Mouse (Mus musculus) macrophage (primary cell): ENCODE results near the gene Bhlhe23. TPM values are rescaled to one million over a fixed set of nuclear protein-coding genes. Genes with fewer than 3 reads are reported as not detected.

Experiments used
- H3K27ac ChIP-seq: fragments of 350-480 bp; formaldehyde crosslinking; 2 replicates; pipeline ENCODE4 v1.9.0; 2021
- H3K36me3 ChIP-seq: fragments of 350-480 bp; formaldehyde crosslinking; 2 replicates; pipeline ENCODE4 v1.9.0; 2021; ENCODE audit errors: inconsistent target
- H3K4me3 ChIP-seq: fragments of 350-480 bp; formaldehyde crosslinking; 2 replicates; pipeline ENCODE4 v1.9.0; 2021; ENCODE audit errors: inconsistent target
- H3K79me2 ChIP-seq: fragments of 350-480 bp; formaldehyde crosslinking; 2 replicates; pipeline ENCODE4 v1.9.0; 2021; ENCODE audit errors: inconsistent target
- WGBS: methylation state at CpG from one replicate; pipeline ENCODE4 v1.1.7; 2026; ENCODE audit warnings: inconsistent platforms; ENCODE audit not compliant: missing documents; 5-methylcytosine and 5-hydroxymethylcytosine counted together
- polyA plus RNA-seq: library from polyadenylated mRNA; stranded (reverse); fragments of 250-400 nt; gene quantifications from 3 replicates; pipeline ENCODE4 v1.2.4, GENCODE M21; 2018; ENCODE audit warnings: inconsistent platforms

Bhlhe23 gene
- polyA plus RNA-seq, 1 experiment from 2014 or later: not detected

DNA sequence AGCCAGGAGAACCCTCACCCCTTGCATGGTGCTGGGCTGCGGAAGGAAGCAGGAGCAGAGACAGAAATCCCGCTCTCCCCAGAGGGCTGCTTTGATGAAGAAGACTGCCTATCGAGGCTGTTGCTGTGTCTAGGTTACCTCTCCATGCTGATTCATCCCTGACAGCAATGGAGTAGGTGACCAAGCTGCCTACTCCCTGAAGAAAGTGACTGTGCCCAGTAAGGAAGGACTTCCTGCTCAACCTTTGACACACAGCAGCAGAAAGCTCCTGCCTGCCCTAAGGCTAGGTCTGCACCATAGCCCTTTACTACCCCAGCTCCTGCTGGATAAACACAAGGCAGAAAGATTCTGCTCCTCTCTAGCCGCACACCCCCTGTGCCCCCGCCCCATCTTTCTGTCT is 27.8 kb downstream of the Bhlhe23 start:
- no peaks in the 10 kb centered on the region for H3K79me2 ChIP-seq
- H3K4me3 ChIP-seq: no peak overlapping the region
- no peak overlapping the region for H3K27ac ChIP-seq
- H3K36me3 ChIP-seq: no peaks in the 10 kb centered on the region
- whole genome bisulfite sequencing: 67% methylated on average over 5 of the region's 5 CpGs

DNA sequence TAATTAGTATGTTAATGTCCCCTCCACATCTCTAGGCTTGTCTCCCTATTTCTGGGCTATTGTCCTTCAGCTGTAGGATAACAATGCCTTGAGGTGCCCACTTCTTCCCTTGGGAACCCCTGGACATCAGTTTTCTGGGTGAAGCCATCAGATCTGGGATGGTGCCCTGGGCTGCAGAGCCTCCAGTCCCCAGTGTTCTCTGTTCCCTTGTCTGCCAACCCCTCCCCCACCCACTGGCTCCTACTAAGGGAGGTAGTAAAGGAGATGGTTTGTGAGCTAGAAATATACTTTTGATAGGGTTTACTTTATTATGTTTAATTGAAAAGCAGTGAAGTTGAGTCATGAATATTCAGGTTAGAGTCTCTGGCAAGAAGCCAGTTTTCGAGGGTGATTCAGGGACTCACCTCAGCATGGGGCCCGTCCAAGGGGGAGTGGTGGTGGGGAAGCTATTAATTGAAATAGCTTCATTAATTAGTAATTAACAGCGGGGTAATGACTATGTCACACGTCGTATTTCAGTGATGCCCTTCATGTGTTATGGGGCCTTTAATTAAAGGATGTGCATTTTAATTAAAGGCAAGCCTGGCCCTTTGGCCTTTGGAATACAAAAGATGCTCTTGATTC is 30.0 kb downstream of the Bhlhe23 start:
- Histone ChIP-seq H3K4me3 (no peak overlapping the region), H3K79me2 (no peaks in the 10 kb centered on the region), H3K27ac (no peak overlapping the region), H3K36me3 (no peaks in the 10 kb centered on the region)
- WGBS: 61% methylated on average over 5 of the region's 5 CpGs

DNA sequence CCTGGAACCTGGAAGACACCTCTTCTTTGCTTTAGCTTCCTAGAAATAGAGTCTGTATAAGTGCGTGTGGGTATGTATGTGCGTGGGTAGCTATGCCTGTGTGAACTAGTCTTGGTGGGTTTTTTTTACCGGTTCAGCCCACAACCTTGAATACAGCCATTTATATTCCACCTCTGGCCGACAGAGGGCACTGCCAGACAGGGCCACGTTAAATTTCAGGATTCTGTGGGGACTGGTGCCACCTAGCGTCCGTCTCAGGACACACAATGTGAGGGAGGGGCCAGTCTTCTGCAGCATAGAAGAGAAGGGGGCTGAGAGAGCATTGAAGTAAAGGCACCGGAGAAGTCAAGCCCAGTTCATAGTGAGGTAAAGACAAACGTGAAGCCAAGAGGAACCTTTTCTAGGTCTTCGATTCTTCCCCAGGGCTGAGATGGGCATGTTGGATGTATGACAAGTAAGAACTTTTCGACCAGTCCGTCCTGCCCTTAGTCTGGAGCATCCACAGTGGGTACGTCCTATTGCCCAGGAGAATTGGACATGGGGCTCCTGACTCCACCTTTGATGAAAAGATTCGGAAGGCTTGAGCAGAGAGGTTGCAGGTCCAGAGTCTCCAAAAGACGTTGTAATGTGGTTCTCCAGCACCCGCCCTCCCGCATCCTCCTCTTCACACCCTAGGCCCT is 31.3 kb downstream of the Bhlhe23 start:
- 31% methylated on average over 17 of the region's 17 CpGs for WGBS
- H3K36me3 ChIP-seq: no peaks in the 10 kb centered on the region
- H3K27ac ChIP-seq: no peak overlapping the region
- H3K79me2 ChIP-seq: no peaks in the 10 kb centered on the region
- no peak overlapping the region for H3K4me3 ChIP-seq

DNA sequence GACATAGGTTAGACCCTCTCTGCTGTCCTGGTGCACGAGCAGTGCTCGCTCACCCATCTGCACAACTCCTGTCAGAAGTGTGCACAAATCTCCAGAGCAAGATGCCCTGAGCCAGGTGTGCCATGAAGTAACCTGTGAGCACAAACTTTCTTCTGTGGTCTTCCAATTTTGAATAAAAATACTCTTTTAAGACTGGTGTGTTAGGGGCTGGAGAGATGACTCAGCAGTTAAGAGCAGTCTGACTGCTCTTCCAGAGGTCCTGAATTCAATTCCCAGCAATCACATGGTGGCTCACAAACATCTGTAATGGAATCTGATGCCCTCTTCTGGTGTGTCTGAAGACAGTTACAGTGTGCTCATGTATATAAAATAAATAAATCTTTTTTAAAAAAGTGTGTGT is 33.4 kb downstream of the Bhlhe23 start:
- H3K4me3 ChIP-seq: no peak overlapping the region
- H3K27ac ChIP-seq: no peak overlapping the region
- H3K79me2 ChIP-seq: no peaks in the 10 kb centered on the region
- 88% methylated on average over 2 of the region's 2 CpGs for WGBS
- no peaks in the 10 kb centered on the region for H3K36me3 ChIP-seq

DNA sequence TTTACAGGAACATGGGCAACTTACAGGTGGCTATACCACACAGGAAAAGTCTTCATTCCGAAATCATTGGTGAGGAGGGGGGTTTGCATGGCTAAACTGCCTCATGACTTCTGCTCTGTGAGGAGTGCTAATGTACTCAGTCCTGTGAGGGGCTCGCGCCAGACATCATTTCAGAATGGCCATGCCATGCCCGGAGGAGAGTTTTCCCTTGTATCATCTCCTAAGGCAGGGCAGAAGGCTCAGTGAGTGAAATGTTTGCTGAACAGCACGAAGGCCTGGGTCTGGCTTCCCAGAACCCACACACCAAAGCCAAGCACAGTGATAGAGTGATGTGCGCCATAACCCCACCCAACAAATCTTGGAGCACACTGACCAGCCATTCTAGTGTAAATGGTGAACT is 33.9 kb downstream of the Bhlhe23 start:
- whole genome bisulfite sequencing: 91% methylated on average over 6 of the region's 6 CpGs
- Histone ChIP-seq H3K4me3 (no peak overlapping the region), H3K79me2 (no peaks in the 10 kb centered on the region), H3K27ac (no peak overlapping the region), H3K36me3 (no peaks in the 10 kb centered on the region)

DNA sequence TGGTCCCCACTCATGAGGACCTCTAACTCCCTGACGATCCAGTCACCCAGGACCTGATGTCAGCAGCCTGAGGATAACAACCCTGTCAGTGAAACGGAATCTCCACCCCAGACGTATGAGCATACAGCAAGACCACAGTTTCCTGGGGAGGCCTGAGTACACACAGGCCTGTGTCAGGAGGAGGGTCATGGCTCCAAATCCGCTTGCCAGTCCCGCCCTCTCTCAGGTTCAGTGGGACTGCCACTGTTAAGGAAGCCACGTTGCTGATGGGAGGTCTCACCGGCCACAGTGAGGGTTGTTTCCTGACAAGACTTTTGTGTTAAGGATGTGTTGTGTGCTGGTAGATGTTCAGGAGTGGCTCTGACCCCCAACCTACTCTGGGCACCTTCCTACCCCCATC is 35.3 kb downstream of the Bhlhe23 start:
- Histone ChIP-seq H3K36me3 (no peaks in the 10 kb centered on the region), H3K79me2 (no peaks in the 10 kb centered on the region), H3K27ac (no peak overlapping the region), H3K4me3 (no peak overlapping the region)
- WGBS: 73% methylated on average over 7 of the region's 7 CpGs

DNA sequence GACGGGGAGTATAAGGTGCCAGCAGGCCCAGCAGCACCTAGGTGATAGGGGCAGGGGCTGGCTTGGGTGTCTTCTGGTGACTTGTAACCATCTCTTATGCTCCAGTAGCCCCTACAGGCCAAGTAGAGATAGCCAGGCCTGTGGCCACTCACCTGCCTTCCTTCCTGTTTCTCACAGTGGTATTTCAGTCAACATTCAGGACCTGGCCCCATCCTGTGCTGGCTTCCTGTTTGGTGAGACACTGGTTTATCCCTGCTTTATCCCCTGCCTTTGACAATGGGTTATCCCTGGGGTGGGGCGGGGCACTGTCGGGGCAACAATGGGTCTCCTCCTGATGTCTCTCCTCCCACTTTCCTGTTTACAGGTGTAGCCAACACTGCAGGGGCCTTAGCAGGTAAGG is 36.4 kb downstream of the Bhlhe23 start:
- WGBS: 83% methylated on average over 3 of the region's 3 CpGs
- Histone ChIP-seq H3K79me2 (no peaks in the 10 kb centered on the region), H3K4me3 (no peak overlapping the region), H3K36me3 (no peaks in the 10 kb centered on the region), H3K27ac (no peak overlapping the region)

DNA sequence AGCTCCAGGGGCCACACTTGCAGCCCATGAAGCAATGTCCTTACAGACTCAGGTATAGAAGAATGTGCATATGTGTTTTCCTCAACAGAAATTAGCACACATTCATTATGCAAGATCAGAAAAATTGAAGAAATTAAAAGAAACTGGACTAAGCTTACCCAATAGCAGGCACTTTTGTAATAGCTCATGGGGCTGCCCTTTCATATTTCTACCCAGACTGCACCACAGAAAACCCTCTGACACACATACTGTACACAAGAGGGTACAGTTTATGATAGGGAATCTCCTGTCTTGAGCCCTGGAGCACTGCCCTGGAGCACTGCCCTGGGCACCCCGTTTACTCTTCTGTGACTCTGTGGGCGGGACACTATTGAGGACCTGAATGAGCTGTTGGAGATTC is 38.7 kb downstream of the Bhlhe23 start:
- no peaks in the 10 kb centered on the region for H3K36me3 ChIP-seq
- H3K4me3 ChIP-seq: no peak overlapping the region
- H3K79me2 ChIP-seq: no peaks in the 10 kb centered on the region
- 96% methylated on average over 2 of the region's 2 CpGs for WGBS
- H3K27ac ChIP-seq: no peak overlapping the region

DNA sequence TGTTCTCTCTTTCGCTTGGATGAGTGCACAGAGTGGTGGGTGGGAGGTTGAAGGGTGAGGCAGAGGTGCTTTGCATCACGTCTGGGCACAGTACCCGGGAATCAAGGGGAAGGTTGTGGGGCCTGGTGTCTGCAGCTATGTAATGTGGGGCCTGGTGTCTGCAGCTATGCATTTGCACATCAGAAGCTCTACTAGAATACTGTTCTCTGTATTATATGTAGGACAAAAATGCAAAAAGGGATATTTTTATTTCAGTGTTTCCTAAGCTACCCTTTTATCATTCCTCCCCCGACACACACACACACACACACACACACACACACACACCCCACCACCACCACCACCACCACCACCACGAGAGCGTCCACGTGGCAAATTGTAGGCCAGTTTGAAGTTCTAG is 41.5 kb downstream of the Bhlhe23 start:
- Histone ChIP-seq H3K79me2 (no peaks in the 10 kb centered on the region), H3K36me3 (no peaks in the 10 kb centered on the region), H3K4me3 (no peak overlapping the region), H3K27ac (no peak overlapping the region)
- WGBS: 89% methylated on average over 5 of the region's 7 CpGs

DNA sequence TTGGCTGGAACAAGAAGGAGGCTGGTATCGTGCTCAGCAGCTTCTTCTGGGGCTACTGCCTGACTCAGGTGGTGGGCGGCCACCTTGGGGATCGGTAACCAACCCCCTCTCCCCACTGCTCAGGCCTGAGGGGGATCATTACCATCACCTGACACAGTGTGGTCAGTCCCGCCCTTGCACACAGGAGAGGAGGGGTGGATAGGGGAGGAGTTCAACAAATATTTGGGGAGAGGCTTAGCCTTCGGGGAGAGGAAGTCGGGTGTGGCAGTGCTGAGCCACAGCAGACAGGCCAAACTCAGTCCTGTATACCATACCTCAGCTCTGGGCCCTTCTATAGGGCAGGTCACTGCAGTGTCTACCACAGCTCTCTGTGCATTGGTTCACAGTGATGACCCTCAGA is 44.7 kb downstream of the Bhlhe23 start:
- Histone ChIP-seq H3K36me3 (no peaks in the 10 kb centered on the region), H3K4me3 (no peak overlapping the region), H3K79me2 (no peaks in the 10 kb centered on the region), H3K27ac (no peak overlapping the region)
- WGBS: 50% methylated on average over 4 of the region's 6 CpGs

DNA sequence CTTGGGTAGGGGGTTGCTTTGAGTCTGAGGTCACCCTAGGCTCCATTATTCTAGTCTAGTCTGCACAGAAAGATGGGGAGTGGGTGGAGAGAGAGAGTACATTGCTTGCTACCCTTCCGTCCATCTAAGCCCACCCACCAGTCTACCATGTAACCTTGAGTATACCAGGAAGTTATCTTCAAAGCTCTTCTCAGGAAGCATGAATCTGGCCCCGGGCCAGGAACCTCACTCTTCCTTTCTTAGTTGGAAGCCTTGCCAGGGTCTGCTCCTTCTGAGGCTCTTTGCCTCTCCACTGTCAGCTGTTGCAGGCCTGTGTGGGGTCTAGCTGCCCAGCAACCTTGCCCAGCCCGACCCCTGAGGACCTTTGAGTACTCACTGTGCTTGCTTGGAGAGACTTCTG is 45.7 kb downstream of the Bhlhe23 start:
- Histone ChIP-seq H3K4me3 (no peak overlapping the region), H3K36me3 (no peaks in the 10 kb centered on the region), H3K27ac (no peak overlapping the region), H3K79me2 (no peaks in the 10 kb centered on the region)
- 50% methylated on average over 3 of the region's 3 CpGs for WGBS

DNA sequence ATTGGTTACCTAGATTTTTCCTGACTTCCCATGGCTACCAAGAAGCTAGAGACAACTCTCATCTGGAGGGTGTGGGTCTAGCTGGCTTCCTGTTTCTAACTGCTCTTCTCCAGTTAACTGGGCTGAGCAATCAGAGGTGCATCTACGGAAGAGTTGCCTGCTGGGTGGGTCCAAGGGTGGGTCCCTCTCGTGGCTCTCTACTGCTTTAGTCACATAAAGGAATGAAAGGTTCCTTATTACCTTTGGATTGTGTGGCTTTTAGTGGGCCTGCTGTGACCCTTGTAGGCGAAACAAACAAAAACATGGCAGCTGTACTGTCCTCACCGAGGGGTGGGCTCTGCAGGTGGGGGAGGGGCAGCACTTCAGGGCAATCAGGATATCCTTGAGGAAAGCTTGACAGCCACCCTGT is 49.1 kb downstream of the Bhlhe23 start:
- Histone ChIP-seq H3K27ac (peak overlapping the region; percentile 84; the same call in 1 of the 2 replicates), H3K4me3 (no peak overlapping the region), H3K79me2 (no peaks in the 10 kb centered on the region), H3K36me3 (no peaks in the 10 kb centered on the region)
- WGBS: 69% methylated on average over 4 of the region's 4 CpGs

DNA sequence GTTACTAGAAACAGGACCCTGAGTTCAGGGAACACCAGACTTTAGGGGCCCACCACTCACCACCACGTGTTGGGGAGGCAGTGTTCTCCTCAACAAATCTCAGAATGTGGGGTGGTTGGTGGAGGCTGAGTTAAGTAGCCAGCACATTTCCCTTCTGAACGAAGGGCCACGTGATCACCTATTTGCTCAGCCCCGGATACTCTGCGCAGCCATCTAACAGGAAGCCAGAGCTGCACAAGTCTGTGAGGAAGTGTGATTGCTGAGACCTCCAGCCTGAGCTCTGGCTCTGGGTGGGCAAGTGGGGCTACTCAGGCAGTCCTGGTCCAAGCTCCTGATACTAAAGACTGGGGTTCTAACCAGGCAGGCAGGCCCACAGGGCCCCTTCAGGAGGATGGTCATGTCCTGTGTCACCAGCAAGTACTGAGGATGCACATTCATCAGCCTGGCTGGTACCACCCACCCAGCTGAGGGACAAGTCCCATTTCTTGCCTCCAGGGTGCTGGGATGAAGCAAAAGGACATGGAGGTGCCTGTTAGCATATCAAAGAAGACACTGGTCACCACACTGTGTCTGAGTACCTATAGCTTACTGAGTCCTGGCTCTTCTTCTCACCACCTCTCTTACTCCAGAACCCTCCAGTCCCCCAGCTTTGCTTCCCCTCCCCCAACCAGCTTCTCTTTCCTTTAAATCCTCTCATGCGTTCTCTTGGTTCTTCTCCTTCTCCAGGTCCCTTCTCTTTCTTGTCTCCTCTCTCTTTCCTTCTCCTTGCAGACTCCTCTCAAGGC is 49.9 kb downstream of the Bhlhe23 start:
- Histone ChIP-seq H3K4me3 (peak overlapping the region; percentile 55), H3K27ac (peak overlapping the region; percentile 84), H3K79me2 (no peaks in the 10 kb centered on the region), H3K36me3 (peaks cover 5% of the 10 kb centered on the region)
- 8% methylated on average over 5 of the region's 6 CpGs for WGBS

DNA sequence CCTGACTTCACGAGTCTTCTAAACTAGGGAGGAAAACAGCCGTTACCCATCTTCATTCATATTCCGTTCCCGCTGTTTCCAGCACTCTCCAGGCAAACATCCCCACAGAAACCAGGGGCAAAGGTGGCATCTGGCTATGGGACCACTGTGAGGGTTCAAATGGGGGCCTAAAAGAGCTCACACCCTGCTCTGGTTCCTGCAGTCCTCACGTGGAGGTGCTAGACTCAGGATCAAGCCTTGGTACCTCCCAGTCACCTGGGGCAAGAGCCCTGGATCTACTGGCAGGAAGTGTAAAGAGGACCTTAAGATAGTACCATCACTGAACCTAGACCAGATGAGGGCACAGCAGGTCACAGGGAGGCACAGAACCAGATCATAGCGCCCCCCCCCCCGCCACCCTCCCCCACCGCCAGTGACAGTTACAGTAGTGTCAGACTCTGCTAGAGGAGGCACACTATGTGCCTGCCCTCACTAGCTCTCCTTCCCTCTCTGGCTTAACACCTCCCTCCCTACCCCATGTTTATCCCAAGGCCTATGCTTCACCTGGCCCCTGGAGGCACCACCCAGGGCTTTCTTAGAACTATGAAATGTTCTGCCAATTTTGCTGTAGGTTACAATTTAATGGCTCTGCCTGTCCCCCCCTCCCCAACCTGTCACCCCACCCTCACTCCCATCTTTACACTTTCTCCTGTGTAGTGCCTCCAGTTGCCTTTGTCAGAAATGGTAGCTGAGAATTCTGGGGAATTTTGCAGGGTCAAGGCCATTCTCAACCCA is 50.7 kb downstream of the Bhlhe23 start:
- 8% methylated on average over 8 of the region's 8 CpGs for WGBS
- peak overlapping the region; percentile 55 for H3K4me3 ChIP-seq

More for the DNA sequence above, 50.7 kb downstream of the Bhlhe23 start:
- peak overlapping the region; percentile 84 for H3K27ac ChIP-seq
- no peaks in the 10 kb centered on the region for H3K79me2 ChIP-seq
- H3K36me3 ChIP-seq: peaks cover 13% of the 10 kb centered on the region
